19 mouse cellular contexts compared by ENCODE assay signal in the genomic region with DNA sequence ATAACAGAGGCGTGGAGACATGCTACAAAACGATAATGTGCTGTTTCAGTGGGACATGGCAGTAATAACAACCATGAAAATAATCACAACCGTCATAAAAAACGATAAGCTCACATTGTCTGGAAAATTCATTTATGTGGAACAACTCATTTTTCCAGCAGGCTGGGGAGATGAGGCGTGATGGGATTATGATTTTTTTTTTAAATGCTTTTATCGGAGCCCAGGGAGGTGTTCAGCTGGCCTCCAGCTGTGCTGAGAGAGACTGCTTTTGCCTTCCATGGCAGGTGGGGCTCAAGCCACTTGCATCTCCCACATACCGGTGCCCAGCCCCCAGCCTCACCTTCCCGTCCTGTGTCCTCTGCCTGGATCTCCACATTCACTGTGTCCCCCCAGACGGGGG. TPM values are rescaled to one million over a fixed set of nuclear protein-coding genes. Genes with fewer than 3 reads are reported as not detected.
DNase-seq lines count a peak whose midpoint lies in the region; ATAC-seq and TF ChIP-seq lines count a peak whose summit lies in the region.
"Had no signal": no experiment of that assay in that cellular context is flagged by ENCODE, and none has a peak within 500 bp of the region (broad histone marks: within the 10 kb centered on the region; RNA-seq: fewer than 3 reads in every experiment).

No protein-coding gene starts in this region.

- H3K9ac ChIP-seq in forebrain, embryonic 12.5 days = no peak overlapping the region
- 0 out of 2 replicates have a peak overlapping the region, but pooled peaks have one; percentile 14 for H3K9ac ChIP-seq in hindbrain, embryonic 14.5 days
- no peak overlapping the region for H3K9ac ChIP-seq in midbrain, embryonic 14.5 days (replicated peaks; ENCODE audit: low read length)
- H3K9ac ChIP-seq in heart, adult 2 months (ENCODE audit: low read depth, low read length) = no peak overlapping the region

- no peak for TF ChIP-seq POLR2A in heart, adult 2 months (IDR thresholded peaks at IDR 0.05; ENCODE audit: insufficient read depth, low read depth, low read length)

- no peak overlapping the region for H3K4me3 ChIP-seq in embryonic facial prominence, embryonic 10.5 days
- no peak overlapping the region for H3K4me3 ChIP-seq in forebrain, embryonic 12.5 days (replicated peaks)
- H3K4me3 ChIP-seq in hindbrain, embryonic 14.5 days (replicated peaks; ENCODE audit: low read length) = no peak overlapping the region
- no peak overlapping the region for H3K4me3 ChIP-seq in midbrain, embryonic 14.5 days (replicated peaks; ENCODE audit: low read depth, low read length)
- H3K4me3 ChIP-seq in heart, adult 2 months = no peak overlapping the region
- H3K4me3 ChIP-seq: gastrocnemius, adult 2 months; left cerebral cortex, adult 2 months had no signal

- no peaks in the 10 kb centered on the region for H3K9me3 ChIP-seq in embryonic facial prominence, embryonic 10.5 days
- no peaks in the 10 kb centered on the region for H3K9me3 ChIP-seq in forebrain, embryonic 12.5 days
- no peaks in the 10 kb centered on the region for H3K9me3 ChIP-seq in hindbrain, embryonic 14.5 days (ENCODE audit: control insufficient read depth, low read length)
- no peaks in the 10 kb centered on the region for H3K9me3 ChIP-seq in midbrain, embryonic 14.5 days (ENCODE audit: control insufficient read depth, low read length)
- H3K9me3 ChIP-seq: G1E had no signal

- intact Hi-C loops in heart, adult 2 months (cut with DNase I) = no loop called here

- no peak for DNase-seq in embryonic facial prominence, embryonic 10.5 days (ENCODE audit: low spot score)
- no peak for DNase-seq in hindbrain, embryonic 14.5 days (ENCODE audit: low spot score)
- peak; percentile 58 for DNase-seq in midbrain, embryonic 14.5 days
- no peak for DNase-seq in heart, adult 2 months
- no peak for DNase-seq in adrenal gland, postnatal 25 days
- no peak for DNase-seq in T-cell, adult 2 months (ENCODE audit: low spot score)
- DNase-seq: adrenal gland, adult 8-10 months; cerebellum, adult 8-10 months; gastrocnemius, adult 2 months; heart, adult 18-20 months; liver; lung, adult 18-20 months; right cerebral cortex, postnatal 4 days had no signal

- WGBS in embryonic facial prominence, embryonic 10.5 days = 37% methylated on average over 9 of the region's 9 CpGs
- WGBS in forebrain, embryonic 12.5 days = 23% methylated on average over 9 of the region's 9 CpGs
- WGBS in hindbrain, embryonic 14.5 days = 23% methylated on average over 9 of the region's 9 CpGs
- 16% methylated on average over 9 of the region's 9 CpGs for WGBS in midbrain, embryonic 14.5 days
- 41% methylated on average over 9 of the region's 9 CpGs for WGBS in heart, adult 2 months

- H3K27me3 ChIP-seq in embryonic facial prominence, embryonic 10.5 days (replicated peaks; ENCODE audit: low read depth, poor library complexity, severe bottlenecking) = peaks cover 34% of the 10 kb centered on the region
- H3K27me3 ChIP-seq in forebrain, embryonic 12.5 days = 0 out of 2 replicates have a peak, but pooled peaks cover 4% of the 10 kb centered on the region
- H3K27me3 ChIP-seq in hindbrain, embryonic 14.5 days (ENCODE audit: control insufficient read depth, insufficient read depth, low read length) = 0 out of 2 replicates have a peak, but pooled peaks cover 3% of the 10 kb centered on the region
- H3K27me3 ChIP-seq in midbrain, embryonic 14.5 days (ENCODE audit: control insufficient read depth, insufficient read depth, low read length) = no peaks in the 10 kb centered on the region
- H3K27me3 ChIP-seq in heart, adult 2 months (ENCODE audit: control insufficient read depth, insufficient read depth, low read length) = no peaks in the 10 kb centered on the region

- H3K4me1 ChIP-seq in embryonic facial prominence, embryonic 10.5 days = peaks cover 49% of the 10 kb centered on the region
- H3K4me1 ChIP-seq in forebrain, embryonic 12.5 days = peaks cover 42% of the 10 kb centered on the region
- H3K4me1 ChIP-seq in hindbrain, embryonic 14.5 days (replicated peaks; ENCODE audit: control insufficient read depth, insufficient read depth, low read length) = peaks cover 42% of the 10 kb centered on the region
- peaks cover 43% of the 10 kb centered on the region for H3K4me1 ChIP-seq in midbrain, embryonic 14.5 days (ENCODE audit: control insufficient read depth, insufficient read depth, low read length)
- H3K4me1 ChIP-seq in heart, adult 2 months (ENCODE audit: control insufficient read depth, insufficient read depth, low read length) = peaks cover 2% of the 10 kb centered on the region

- ATAC-seq in forebrain, embryonic 12.5 days (ENCODE audit: low FRiP score) = no peak
- ATAC-seq in hindbrain, embryonic 14.5 days (ENCODE audit: low FRiP score) = no peak
- no peak for ATAC-seq in midbrain, embryonic 14.5 days (ENCODE audit: low FRiP score, low TSS enrichment)
- ATAC-seq: intestine, embryonic 16.5 days had no signal

- peak overlapping the region; percentile 15; the same call in 1 of the 2 replicates for H3K27ac ChIP-seq in embryonic facial prominence, embryonic 10.5 days (replicated peaks)
- peak overlapping the region; percentile 89 for H3K27ac ChIP-seq in forebrain, embryonic 12.5 days
- peak overlapping the region; percentile 22 for H3K27ac ChIP-seq in hindbrain, embryonic 14.5 days
- H3K27ac ChIP-seq in midbrain, embryonic 14.5 days (replicated peaks; ENCODE audit: low read depth, low read length) = peak overlapping the region; percentile 37
- H3K27ac ChIP-seq in heart, adult 2 months = no peak overlapping the region
- H3K27ac ChIP-seq: gastrocnemius, adult 2 months had no signal

- no peak for TF ChIP-seq EP300 in heart, adult 2 months (IDR thresholded peaks at IDR 0.05; ENCODE audit: insufficient read depth, low read depth, low read length)

- no peak for TF ChIP-seq CTCF in heart, adult 2 months (IDR thresholded peaks at IDR 0.05)

- no peak overlapping the region for H3K4me2 ChIP-seq in forebrain, embryonic 12.5 days
- no peak overlapping the region for H3K4me2 ChIP-seq in hindbrain, embryonic 14.5 days (replicated peaks)
- H3K4me2 ChIP-seq in midbrain, embryonic 14.5 days (ENCODE audit: low read length) = no peak overlapping the region

- H3K79me2 ChIP-seq in heart, adult 2 months (replicated peaks; ENCODE audit: control insufficient read depth, insufficient read depth, low read length) = no peaks in the 10 kb centered on the region

- no peaks in the 10 kb centered on the region for H3K36me3 ChIP-seq in embryonic facial prominence, embryonic 10.5 days (replicated peaks)
- H3K36me3 ChIP-seq in forebrain, embryonic 12.5 days (replicated peaks) = no peaks in the 10 kb centered on the region
- H3K36me3 ChIP-seq in hindbrain, embryonic 14.5 days (replicated peaks; ENCODE audit: control insufficient read depth, insufficient read depth) = no peaks in the 10 kb centered on the region
- H3K36me3 ChIP-seq in midbrain, embryonic 14.5 days (ENCODE audit: control insufficient read depth, insufficient read depth, low read length) = no peaks in the 10 kb centered on the region
- no peaks in the 10 kb centered on the region for H3K36me3 ChIP-seq in heart, adult 2 months (ENCODE audit: control insufficient read depth, insufficient read depth, low read length)
- H3K36me3 ChIP-seq: G1E had no signal

RNA-seq across cellular contexts. Expression of a gene that starts 22.6 kb away (rescaled TPM):
- polyA plus RNA-seq in embryonic facial prominence, embryonic 10.5 days (2016; fragmentation: Nextera tagmentation; extraction: Ambion mirVana) = 33.6 and 47.2 TPM in 2 replicates
- 10.7 and 11.6 TPM in 2 replicates for polyA plus RNA-seq in forebrain, embryonic 12.5 days (2016; fragmentation: Nextera tagmentation; extraction: Ambion mirVana)
- 18.1 and 22.1 TPM in 2 replicates for polyA plus RNA-seq in hindbrain, embryonic 14.5 days (2014; fragmentation: Nextera tagmentation; extraction: Ambion mirVana)
- 2.3 and 10.1 TPM in 2 replicates for polyA plus RNA-seq in midbrain, embryonic 14.5 days (2014; fragmentation: Nextera tagmentation; extraction: Ambion mirVana)
- total RNA-seq in heart, adult 2 months (2021) = under 1 TPM; 0.34 to 0.65 TPM
- 0.68 and 1.3 TPM in 2 replicates for polyA plus RNA-seq in heart, adult 2 months (2012; rRNA removed)
- 1.6 and 2.1 TPM in 2 replicates for total RNA-seq in adrenal gland, postnatal 25 days (2021)
- total RNA-seq: megakaryocyte progenitor cell, adult 5-6 weeks had no signal
- polyA plus RNA-seq: G1E had no signal

RNA-seq across cellular contexts. Expression of a gene that starts 32.4 kb away (rescaled TPM):
- 0.36 and 0.56 TPM in 2 replicates for polyA plus RNA-seq in embryonic facial prominence, embryonic 10.5 days (2016; fragmentation: Nextera tagmentation; extraction: Ambion mirVana)
- 1.5 and 2.4 TPM in 2 replicates for polyA plus RNA-seq in forebrain, embryonic 12.5 days (2016; fragmentation: Nextera tagmentation; extraction: Ambion mirVana)
- 0.13 and 0.43 TPM in 2 replicates for polyA plus RNA-seq in hindbrain, embryonic 14.5 days (2014; fragmentation: Nextera tagmentation; extraction: Ambion mirVana)
- 0.09 and 0.54 TPM in 2 replicates for polyA plus RNA-seq in midbrain, embryonic 14.5 days (2014; fragmentation: Nextera tagmentation; extraction: Ambion mirVana)
- total RNA-seq in heart, adult 2 months (2021) = not detected
- polyA plus RNA-seq in heart, adult 2 months (2012; rRNA removed) = 1.3 TPM in 1 of 2 replicates, not detected in the other
- 0.39 and 0.76 TPM in 2 replicates for total RNA-seq in adrenal gland, postnatal 25 days (2021)
- total RNA-seq: gastrocnemius, adult 2 months; megakaryocyte progenitor cell, adult 5-6 weeks had no signal
- polyA plus RNA-seq: G1E; heart, postnatal 0 days had no signal
